Mouse (Mus musculus): ENCODE measurements around the gene Fcgr3.
"Not testable (repeated sequence)": the region's sequence is repeated elsewhere in the genome, so short reads cannot be mapped to it uniquely, and the experiment has no call there.

- TF ChIP-seq CTCF, EP300 (IDR thresholded peaks at IDR 0.05; ENCODE audit: low read depth): not testable (repeated sequence)
These were observed 1.0 kb upstream of the Fcgr3 start for GRCm38 (mm10) chr1:171065768-171066167.
